Mouse (Mus musculus) cerebellum, adult 9-10 months (tissue): ENCODE results near the gene Tprkb.
"Not testable (repeated sequence)": the region's sequence is repeated elsewhere in the genome, so short reads cannot be mapped to it uniquely, and the experiment has no call there.

Experiments
- DNase-seq: peaks from one replicate; pipeline ENCODE4 v3.0.0; 2022

Tprkb gene

GRCm38 (mm10) chr6:85911587-85911986 lies at the start of gene Tprkb:
Gene Tprkb (plus strand): TSS chr6:85911865.
- DNase-seq = no peak

- no peak for DNase-seq
Observed at GRCm38 (mm10) chr6:85862565-85862964, 49.1 kb upstream of the Tprkb start.

- DNase-seq = no peak
Observed at GRCm38 (mm10) chr6:85863136-85863535, 48.5 kb upstream of the Tprkb start.

GRCm38 (mm10) chr6:85863840-85864239 lies 47.8 kb upstream of the Tprkb start:
- no peak for DNase-seq

GRCm38 (mm10) chr6:85864900-85865639 lies 46.6 kb upstream of the Tprkb start:
- DNase-seq = peak; percentile 14

- DNase-seq = not testable (repeated sequence)
Observed at GRCm38 (mm10) chr6:85866166-85866565, 45.5 kb upstream of the Tprkb start.

GRCm38 (mm10) chr6:85866995-85867394 lies 44.7 kb upstream of the Tprkb start:
- not testable (repeated sequence) for DNase-seq

GRCm38 (mm10) chr6:85867726-85868690 lies 43.7 kb upstream of the Tprkb start:
- no peak for DNase-seq

GRCm38 (mm10) chr6:85869006-85869405 lies 42.7 kb upstream of the Tprkb start, which contains the start of gene Nat8f2:
Gene Nat8f2 (minus strand): TSS chr6:85869158.
- not testable (repeated sequence) for DNase-seq

- DNase-seq = not testable (repeated sequence)
Observed at GRCm38 (mm10) chr6:85883246-85883645, 28.4 kb upstream of the Tprkb start.

GRCm38 (mm10) chr6:85884311-85884710 lies 27.4 kb upstream of the Tprkb start:
- no peak for DNase-seq

GRCm38 (mm10) chr6:85888961-85889360 lies 22.7 kb upstream of the Tprkb start:
- DNase-seq = no peak

- peak; percentile 47 for DNase-seq
Observed at GRCm38 (mm10) chr6:85895061-85895648, 16.5 kb upstream of the Tprkb start.

GRCm38 (mm10) chr6:85898596-85899475 lies 12.8 kb upstream of the Tprkb start:
- DNase-seq = not testable (repeated sequence)

GRCm38 (mm10) chr6:85902303-85902702 lies 9.4 kb upstream of the Tprkb start:
- no peak for DNase-seq

GRCm38 (mm10) chr6:85904642-85905061 lies 7.0 kb upstream of the Tprkb start, which contains the start of gene Nat8f4:
Gene Nat8f4 (minus strand): TSS chr6:85904884.
- DNase-seq = peak; percentile 86

- peak; percentile 47 for DNase-seq
Observed at GRCm38 (mm10) chr6:85906911-85907351, 4.7 kb upstream of the Tprkb start.

GRCm38 (mm10) chr6:85908341-85908740 lies 3.3 kb upstream of the Tprkb start:
- DNase-seq = no peak

GRCm38 (mm10) chr6:85909704-85910103 lies 2.0 kb upstream of the Tprkb start:
- DNase-seq = no peak

- DNase-seq = peak; percentile 34
Observed at GRCm38 (mm10) chr6:85915141-85915538, 3.5 kb downstream of the Tprkb start.

- DNase-seq = peak; percentile 89
Observed at GRCm38 (mm10) chr6:85915539-85916513, 4.2 kb downstream of the Tprkb start, which contains the start of gene Nat8f1. Gene Nat8f1 (minus strand): TSS chr6:85915687.
